Mouse (Mus musculus): Measurements from ENCODE around the gene Gm20708. TPM values are rescaled to one million over a fixed set of nuclear protein-coding genes. Genes with fewer than 3 reads are reported as not detected.
A peak's percentile ranks its signal among the peaks of the same experiment; 100 is the strongest.

Gm20708 gene
- polyA plus RNA-seq, 1 experiment = not detected

DNA sequence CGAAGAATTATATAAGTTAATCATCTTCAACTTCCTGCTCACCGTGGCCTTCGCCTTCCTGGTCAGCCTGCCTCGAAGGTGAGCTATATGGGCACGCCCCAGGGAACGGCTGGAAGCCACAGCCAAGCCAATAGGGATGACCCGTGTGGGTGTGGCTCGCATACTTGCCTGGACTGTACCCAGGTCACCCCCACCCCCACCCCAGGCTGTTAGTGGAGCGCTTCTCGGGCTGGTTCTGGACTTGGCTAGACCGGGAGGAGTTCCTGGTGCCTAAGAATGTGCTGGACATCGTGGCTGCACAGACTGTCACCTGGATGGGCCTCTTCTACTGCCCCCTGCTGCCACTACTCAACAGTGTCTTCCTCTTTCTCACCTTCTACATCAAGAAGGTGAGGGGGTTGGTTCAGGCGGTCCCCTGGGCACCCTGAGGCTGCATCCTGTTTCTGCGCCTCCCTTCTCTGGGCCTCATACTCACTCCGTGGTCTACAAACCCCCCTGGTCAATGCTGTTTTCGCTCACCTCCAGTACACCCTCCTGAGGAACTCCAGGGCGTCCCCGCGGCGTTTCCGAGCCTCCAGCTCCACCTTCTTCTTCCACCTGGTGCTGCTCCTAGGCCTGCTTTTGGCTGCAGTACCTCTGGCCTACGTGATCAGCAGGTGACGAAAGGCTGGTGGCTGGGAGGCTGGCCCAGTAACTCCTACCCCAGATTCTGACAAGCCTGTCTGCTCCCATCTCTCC lies 18.6 kb upstream of the Gm20708 start:
- TF ChIP-seq FLI1 (IDR thresholded peaks at IDR 0.05; ENCODE audit: low read length) = no peak
- no peak for TF ChIP-seq GATA1 (IDR thresholded peaks at IDR 0.05; ENCODE audit: borderline replicate concordance, low read length)
- Histone ChIP-seq H3K36me3 (replicated peaks; ENCODE audit: low read length) (peaks cover 68% of the 10 kb centered on the region), H3K27me3 (replicated peaks) (no peaks in the 10 kb centered on the region), H3K9me3 (no peaks in the 10 kb centered on the region), H3K4me3 (replicated peaks) (peak overlapping the region; percentile 72), H3K4me1 (peaks cover 41% of the 10 kb centered on the region)

DNA sequence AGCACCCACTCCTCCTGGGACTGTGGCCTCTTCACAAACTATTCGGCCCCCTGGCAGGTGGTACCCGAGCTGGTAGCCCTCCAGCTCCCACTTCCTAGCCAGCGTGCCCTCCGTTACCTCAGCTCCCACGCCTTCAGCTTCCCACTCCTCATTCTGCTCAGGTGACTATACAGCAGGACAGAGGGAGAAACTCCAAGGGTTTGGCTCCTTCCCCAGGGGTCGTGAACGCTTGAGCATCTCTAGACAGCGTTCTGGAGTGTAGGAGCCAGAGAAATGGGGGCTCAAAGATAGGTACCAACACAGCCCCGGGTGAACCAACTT lies 18.1 kb upstream of the Gm20708 start:
- TF ChIP-seq FLI1 (IDR thresholded peaks at IDR 0.05; ENCODE audit: low read length) = no peak
- TF ChIP-seq GATA1 (IDR thresholded peaks at IDR 0.05; ENCODE audit: borderline replicate concordance, low read length) = no peak
- H3K36me3 ChIP-seq (replicated peaks; ENCODE audit: low read length) = peaks cover 64% of the 10 kb centered on the region
- H3K4me3 ChIP-seq (replicated peaks) = no peak overlapping the region
- no peaks in the 10 kb centered on the region for H3K9me3 ChIP-seq
- no peaks in the 10 kb centered on the region for H3K27me3 ChIP-seq (replicated peaks)
- H3K4me1 ChIP-seq = peaks cover 42% of the 10 kb centered on the region

DNA sequence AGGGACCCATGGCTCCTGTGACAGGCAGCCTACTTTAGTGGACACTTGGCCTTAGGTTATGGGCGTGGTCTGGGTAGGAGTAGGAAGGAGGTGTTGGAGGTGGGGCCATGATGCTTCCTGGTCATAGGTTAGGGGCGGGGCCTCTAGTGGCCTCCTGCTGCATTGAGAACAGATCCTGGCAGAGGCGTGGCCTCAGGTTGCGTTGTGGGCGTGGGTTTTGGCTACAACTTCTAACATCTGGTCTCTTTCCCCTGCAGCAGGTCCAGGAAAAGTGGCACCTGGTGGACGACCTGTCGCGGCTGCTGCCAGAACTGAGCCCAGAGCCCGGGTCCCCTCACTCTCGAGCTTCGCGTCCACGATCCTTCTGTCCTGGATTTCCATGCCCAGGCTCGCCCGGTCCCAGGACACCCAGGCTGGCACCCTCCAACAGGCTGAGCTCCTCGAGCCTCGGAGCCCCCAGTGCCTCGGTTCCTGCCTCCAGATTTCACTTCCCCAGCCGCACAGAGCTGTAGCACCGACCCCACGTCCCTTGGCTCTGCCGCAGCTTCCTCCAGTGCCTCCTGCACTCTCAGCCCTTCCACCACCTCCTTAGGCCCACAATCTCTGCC lies 17.1 kb upstream of the Gm20708 start:
- peaks cover 54% of the 10 kb centered on the region for H3K36me3 ChIP-seq (replicated peaks; ENCODE audit: low read length)
- H3K4me1 ChIP-seq = peaks cover 50% of the 10 kb centered on the region
- no peaks in the 10 kb centered on the region for H3K9me3 ChIP-seq
- H3K4me3 ChIP-seq (replicated peaks) = peak overlapping the region; percentile 65
- no peaks in the 10 kb centered on the region for H3K27me3 ChIP-seq (replicated peaks)
- no peak for TF ChIP-seq FLI1 (IDR thresholded peaks at IDR 0.05; ENCODE audit: low read length)
- no peak for TF ChIP-seq GATA1 (IDR thresholded peaks at IDR 0.05; ENCODE audit: borderline replicate concordance, low read length)

DNA sequence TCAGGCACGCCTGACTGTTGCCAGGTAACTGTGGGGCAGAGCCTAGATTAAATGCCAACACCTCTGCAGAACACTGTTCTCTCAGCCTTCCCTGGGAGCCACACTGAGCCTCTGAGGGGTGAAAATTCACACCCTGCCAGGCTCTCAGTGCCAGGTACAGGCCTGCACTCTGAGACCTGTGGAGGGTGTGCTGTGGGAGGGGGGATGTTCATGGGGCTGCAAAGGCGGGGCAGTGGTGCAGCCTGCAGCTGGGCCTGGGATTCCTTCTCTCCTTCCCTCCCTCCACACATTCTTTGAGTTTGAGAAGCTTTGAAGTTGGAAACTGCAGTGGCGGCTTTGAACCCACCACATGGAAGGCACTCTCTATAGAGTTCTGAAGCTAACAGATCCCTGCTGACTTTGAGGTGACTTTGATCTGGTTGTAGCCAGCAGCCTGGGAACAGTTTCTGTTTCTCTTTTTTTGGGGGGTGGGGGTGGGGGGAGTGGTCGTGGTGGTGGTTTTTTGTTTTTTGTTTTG lies 15.4 kb upstream of the Gm20708 start:
- no peak overlapping the region for H3K4me3 ChIP-seq (replicated peaks)
- TF ChIP-seq GATA1 (IDR thresholded peaks at IDR 0.05; ENCODE audit: borderline replicate concordance, low read length) (no peak), FLI1 (IDR thresholded peaks at IDR 0.05; ENCODE audit: low read length) (no peak)
- H3K36me3 ChIP-seq (replicated peaks; ENCODE audit: low read length) = peaks cover 38% of the 10 kb centered on the region
- H3K27me3 ChIP-seq (replicated peaks) = no peaks in the 10 kb centered on the region
- no peaks in the 10 kb centered on the region for H3K9me3 ChIP-seq
- H3K4me1 ChIP-seq = peaks cover 67% of the 10 kb centered on the region

DNA sequence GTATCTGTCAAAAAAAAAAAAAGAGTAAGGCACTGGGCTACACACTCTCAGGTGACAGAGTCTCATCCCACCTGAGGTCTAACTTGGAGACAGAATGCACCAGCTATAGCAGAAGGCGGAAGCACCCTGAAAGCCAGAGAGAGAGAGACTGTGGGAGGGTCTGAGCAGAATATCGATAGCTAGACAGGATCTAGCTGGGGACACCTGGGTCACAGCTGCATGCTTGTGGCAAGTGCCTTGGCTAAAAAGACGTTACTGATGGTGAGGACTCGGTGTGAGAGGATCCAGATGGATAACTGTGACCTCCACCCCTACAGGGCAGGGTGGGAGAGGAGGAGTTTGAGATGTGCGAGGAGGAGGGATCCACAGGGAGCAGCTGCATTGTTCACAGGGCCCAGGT lies 12.5 kb upstream of the Gm20708 start:
- Histone ChIP-seq H3K4me1 (peaks cover 62% of the 10 kb centered on the region), H3K4me3 (replicated peaks) (no peak overlapping the region)

DNA sequence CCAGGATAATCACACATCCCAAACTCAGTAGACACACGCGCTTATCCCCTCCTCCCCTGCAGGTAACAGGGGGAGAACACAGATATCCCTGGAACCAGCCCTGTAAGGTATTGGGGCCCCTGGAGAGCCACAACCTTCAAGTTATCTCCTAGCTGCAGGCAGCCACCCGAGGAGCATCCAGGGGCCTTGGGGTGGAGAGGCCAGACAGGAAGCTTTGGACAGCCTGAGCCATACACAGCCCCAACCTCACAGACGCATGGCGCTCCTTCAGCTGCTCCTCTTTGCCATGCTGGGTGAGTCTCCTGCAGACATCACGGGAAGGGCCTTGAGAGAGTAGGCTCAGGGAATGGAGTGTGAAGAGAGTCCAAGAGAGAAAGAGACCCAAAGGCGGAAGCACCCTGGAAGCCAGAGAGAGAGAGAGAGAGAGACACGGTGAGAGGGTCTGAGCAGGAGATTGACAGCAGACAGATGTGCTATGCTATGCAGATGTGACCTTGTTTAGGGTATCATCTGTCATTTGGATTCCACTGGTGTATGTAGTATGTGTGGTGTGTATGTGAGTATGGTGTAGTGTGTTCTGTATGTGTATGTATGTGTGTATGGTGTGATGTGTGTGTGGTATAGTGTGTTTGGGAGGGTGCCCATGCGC lies 11.8 kb upstream of the Gm20708 start, which contains the start of gene 6030468B19Rik:
Gene 6030468B19Rik, plus strand, starts transcription at position 150 of the 649 bp plus-strand sequence.
- Histone ChIP-seq H3K36me3 (replicated peaks; ENCODE audit: low read length) (peaks cover 6% of the 10 kb centered on the region), H3K4me1 (peaks cover 55% of the 10 kb centered on the region), H3K4me3 (replicated peaks) (peak within 1 kb of the TSS; percentile 85), H3K27me3 (replicated peaks) (no peaks in the 10 kb centered on the region), H3K9me3 (no peaks in the 10 kb centered on the region)
- TF ChIP-seq GATA1 (IDR thresholded peaks at IDR 0.05; ENCODE audit: borderline replicate concordance, low read length) = no peak
- no peak for TF ChIP-seq FLI1 (IDR thresholded peaks at IDR 0.05; ENCODE audit: low read length)

More for the DNA sequence above, 12.5 kb upstream of the Gm20708 start:
- Histone ChIP-seq H3K36me3 (replicated peaks; ENCODE audit: low read length) (peaks cover 13% of the 10 kb centered on the region), H3K27me3 (replicated peaks) (no peaks in the 10 kb centered on the region), H3K9me3 (no peaks in the 10 kb centered on the region)
- TF ChIP-seq FLI1 (IDR thresholded peaks at IDR 0.05; ENCODE audit: low read length) (no peak), GATA1 (IDR thresholded peaks at IDR 0.05; ENCODE audit: borderline replicate concordance, low read length) (no peak)

DNA sequence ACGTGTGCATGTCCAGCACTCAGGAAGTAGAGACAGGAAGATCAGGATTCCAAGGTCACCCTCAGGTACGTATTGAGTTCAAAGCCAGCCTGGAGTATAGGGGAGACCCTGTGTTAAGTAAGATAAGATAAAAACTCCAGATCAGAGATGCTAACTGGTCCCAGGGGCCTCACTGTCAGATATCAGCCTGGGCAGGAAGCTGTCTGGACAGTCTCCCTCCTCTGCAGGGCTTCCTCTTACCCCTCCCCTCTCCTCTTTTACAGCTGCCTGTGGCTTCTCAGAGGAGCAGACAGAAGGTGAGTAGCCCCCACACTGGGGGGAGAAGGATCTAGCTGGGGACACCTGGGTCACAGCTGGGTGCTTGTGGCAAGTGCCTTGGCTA lies 11.3 kb upstream of the Gm20708 start:
- Histone ChIP-seq H3K4me1 (peaks cover 58% of the 10 kb centered on the region), H3K36me3 (replicated peaks; ENCODE audit: low read length) (peaks cover 7% of the 10 kb centered on the region), H3K27me3 (replicated peaks) (no peaks in the 10 kb centered on the region), H3K9me3 (no peaks in the 10 kb centered on the region), H3K4me3 (replicated peaks) (peak overlapping the region; percentile 85)
- TF ChIP-seq GATA1 (IDR thresholded peaks at IDR 0.05; ENCODE audit: borderline replicate concordance, low read length) (no peak), FLI1 (IDR thresholded peaks at IDR 0.05; ENCODE audit: low read length) (no peak)

DNA sequence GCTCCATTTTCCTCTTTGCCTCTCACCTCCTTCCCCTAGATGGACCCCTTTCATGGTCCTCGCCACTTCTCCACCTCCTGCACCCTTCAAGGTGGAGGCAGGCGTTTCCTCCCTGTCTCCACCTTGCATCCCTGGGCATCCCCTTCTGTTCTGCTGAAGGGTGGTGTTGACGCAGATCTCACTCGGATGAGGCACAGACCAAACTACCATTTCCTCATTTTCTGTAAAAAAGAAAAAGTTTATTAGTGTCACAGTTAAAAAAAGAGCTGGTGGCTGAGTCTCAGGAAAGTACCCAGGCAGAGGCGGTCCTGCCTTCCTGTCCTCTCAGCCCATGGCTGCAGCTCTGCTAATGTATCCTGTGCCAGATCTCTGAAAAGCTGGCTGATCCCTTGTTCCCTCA lies 10.3 kb upstream of the Gm20708 start:
- TF ChIP-seq FLI1 (IDR thresholded peaks at IDR 0.05; ENCODE audit: low read length) = no peak
- TF ChIP-seq GATA1 (IDR thresholded peaks at IDR 0.05; ENCODE audit: borderline replicate concordance, low read length) = no peak
- no peaks in the 10 kb centered on the region for H3K27me3 ChIP-seq (replicated peaks)
- peaks cover 7% of the 10 kb centered on the region for H3K36me3 ChIP-seq (replicated peaks; ENCODE audit: low read length)
- H3K4me1 ChIP-seq = peaks cover 59% of the 10 kb centered on the region
- H3K4me3 ChIP-seq (replicated peaks) = peak overlapping the region; percentile 81
- no peaks in the 10 kb centered on the region for H3K9me3 ChIP-seq

DNA sequence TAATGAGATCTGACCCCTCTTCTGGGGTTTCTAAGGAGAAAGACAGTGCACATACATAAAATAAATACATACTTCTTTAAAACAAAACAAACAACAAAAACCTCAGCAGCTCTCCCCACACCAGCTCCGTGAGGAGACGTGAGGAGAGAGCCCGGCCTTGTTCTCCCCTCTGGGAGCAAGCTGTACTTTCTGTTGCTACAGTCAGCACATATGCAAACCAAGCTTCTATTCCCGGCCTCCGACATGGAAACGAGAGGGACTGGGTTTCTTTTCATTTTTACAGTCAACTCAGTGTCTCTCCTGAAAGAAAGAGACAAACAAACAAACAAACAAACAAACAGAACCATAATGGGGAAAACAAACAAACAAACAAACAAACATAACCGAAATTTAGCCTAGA lies 9.4 kb upstream of the Gm20708 start:
- peaks cover 59% of the 10 kb centered on the region for H3K4me1 ChIP-seq
- TF ChIP-seq GATA1 (IDR thresholded peaks at IDR 0.05; ENCODE audit: borderline replicate concordance, low read length) (no peak), FLI1 (IDR thresholded peaks at IDR 0.05; ENCODE audit: low read length) (no peak)
- H3K4me3 ChIP-seq (replicated peaks) = no peak overlapping the region
- peaks cover 7% of the 10 kb centered on the region for H3K36me3 ChIP-seq (replicated peaks; ENCODE audit: low read length)
- H3K9me3 ChIP-seq = no peaks in the 10 kb centered on the region
- no peaks in the 10 kb centered on the region for H3K27me3 ChIP-seq (replicated peaks)

DNA sequence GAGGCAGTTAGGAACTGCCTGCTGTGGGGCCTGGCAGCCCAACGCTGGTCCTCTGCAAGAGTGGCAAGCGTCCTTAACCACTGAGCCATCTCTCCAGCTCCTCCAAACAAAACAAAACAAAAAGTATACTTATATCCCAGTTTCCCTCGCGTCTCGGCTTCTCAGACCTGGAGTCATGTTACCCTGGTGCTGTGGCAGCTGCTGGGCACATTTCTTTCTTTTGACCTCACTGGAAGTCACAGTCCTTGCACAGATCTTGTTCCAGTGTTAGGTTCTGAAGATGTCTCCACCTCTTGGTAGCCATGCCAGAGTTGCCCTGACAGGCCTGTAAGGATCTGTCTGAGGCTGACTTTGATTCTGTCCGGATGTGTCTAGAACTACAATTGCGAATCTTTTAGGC lies 7.8 kb upstream of the Gm20708 start:
- H3K9me3 ChIP-seq = no peaks in the 10 kb centered on the region
- H3K36me3 ChIP-seq (replicated peaks; ENCODE audit: low read length) = peaks cover 17% of the 10 kb centered on the region
- no peak for TF ChIP-seq GATA1 (IDR thresholded peaks at IDR 0.05; ENCODE audit: borderline replicate concordance, low read length)
- no peak for TF ChIP-seq FLI1 (IDR thresholded peaks at IDR 0.05; ENCODE audit: low read length)
- no peak overlapping the region for H3K4me3 ChIP-seq (replicated peaks)
- H3K4me1 ChIP-seq = peaks cover 49% of the 10 kb centered on the region
- peaks cover 2% of the 10 kb centered on the region for H3K27me3 ChIP-seq (replicated peaks)
